Mouse (Mus musculus): ENCODE measurements around the gene Slc6a20b. TPM values are rescaled to one million over a fixed set of nuclear protein-coding genes. Genes with fewer than 3 reads are reported as not detected.

Slc6a20b gene
- polyA plus RNA-seq, 1 experiment from 2014 or later, result 0.69 TPM

DNA sequence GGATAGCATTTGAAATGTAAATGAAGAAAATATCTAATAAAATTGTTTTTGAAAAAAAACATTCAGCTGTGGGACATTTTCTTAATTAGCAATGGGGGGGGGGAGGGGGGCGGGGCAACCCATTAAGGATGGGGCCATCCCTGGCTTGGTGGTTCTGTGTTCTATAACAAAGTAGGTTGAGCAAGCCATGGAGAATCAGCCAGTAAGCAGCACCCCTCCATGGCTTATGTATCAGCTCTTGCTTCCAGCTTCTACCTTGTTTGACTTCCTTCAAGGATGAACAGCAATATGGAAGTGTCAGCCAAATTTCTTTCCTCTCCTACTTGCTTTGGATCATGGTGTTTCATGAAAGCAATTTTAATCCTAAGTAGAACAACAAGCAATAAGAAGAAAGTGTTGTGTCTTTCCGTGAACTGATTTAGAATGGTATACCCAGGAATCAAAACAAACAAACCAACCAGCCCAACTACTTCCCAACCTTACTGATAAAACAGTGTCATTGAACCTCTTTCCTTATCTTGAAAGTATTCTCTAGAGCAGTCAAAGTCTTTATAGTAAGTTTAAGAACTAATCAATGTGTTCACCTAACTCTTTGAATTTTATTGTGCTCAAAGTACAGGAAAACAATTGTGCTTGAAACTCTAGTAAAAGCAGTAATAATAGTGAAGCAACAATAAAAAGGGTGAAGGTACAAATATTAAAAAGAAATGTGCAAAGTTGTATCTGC is 17.6 kb upstream of the Slc6a20b start:
- no peak for ATAC-seq (ENCODE audit: insufficient number of reproducible peaks, insufficient read depth, low FRiP score, low read depth)
- whole genome bisulfite sequencing, result 65% methylated on average over 2 of the region's 2 CpGs
- Histone ChIP-seq H3K9me3 (ENCODE audit: control insufficient read depth, low read depth, low read length) (no peaks in the 10 kb centered on the region), H3K36me3 (ENCODE audit: control insufficient read depth, insufficient read depth, low read length) (no peaks in the 10 kb centered on the region), H3K4me1 (ENCODE audit: control insufficient read depth, insufficient read depth, low read length) (no peaks in the 10 kb centered on the region), H3K27me3 (ENCODE audit: control insufficient read depth, insufficient read depth, low read length) (no peaks in the 10 kb centered on the region), H3K4me2 (replicated peaks; ENCODE audit: low read depth, low read length) (no peak overlapping the region), H3K27ac (ENCODE audit: low read length) (no peak overlapping the region), H3K9ac (replicated peaks; ENCODE audit: low read depth, low read length) (no peak overlapping the region), H3K4me3 (ENCODE audit: low read depth, low read length) (no peak overlapping the region)

DNA sequence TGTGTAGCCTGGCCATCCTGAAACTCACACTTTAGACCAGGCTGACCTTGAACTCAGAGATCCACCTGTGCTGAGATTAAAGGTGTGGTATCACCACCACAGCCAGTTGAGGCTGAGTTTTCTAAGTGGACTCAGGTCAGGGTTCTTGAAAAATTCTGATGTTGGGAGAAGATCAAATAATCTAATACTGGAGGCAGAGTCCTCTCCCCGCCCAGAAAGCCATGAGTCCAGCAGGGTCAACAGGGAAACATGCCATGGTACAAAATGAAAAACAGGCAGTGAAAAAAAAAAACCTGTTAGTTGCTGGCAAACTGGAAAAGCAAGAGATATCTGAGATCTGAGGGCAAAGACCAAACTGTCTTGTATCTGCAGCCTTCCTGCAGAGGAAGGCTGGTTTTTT is 7.7 kb upstream of the Slc6a20b start:
- 70% methylated on average over 1 of the region's 1 CpGs for WGBS
- Histone ChIP-seq H3K4me1 (ENCODE audit: control insufficient read depth, insufficient read depth, low read length) (no peaks in the 10 kb centered on the region), H3K27ac (ENCODE audit: low read length) (no peak overlapping the region), H3K4me3 (ENCODE audit: low read depth, low read length) (no peak overlapping the region), H3K4me2 (replicated peaks; ENCODE audit: low read depth, low read length) (no peak overlapping the region), H3K27me3 (ENCODE audit: control insufficient read depth, insufficient read depth, low read length) (no peaks in the 10 kb centered on the region), H3K9me3 (ENCODE audit: control insufficient read depth, low read depth, low read length) (no peaks in the 10 kb centered on the region), H3K9ac (replicated peaks; ENCODE audit: low read depth, low read length) (no peak overlapping the region), H3K36me3 (ENCODE audit: control insufficient read depth, insufficient read depth, low read length) (no peaks in the 10 kb centered on the region)
- no peak for ATAC-seq (ENCODE audit: insufficient number of reproducible peaks, insufficient read depth, low FRiP score, low read depth)

GRCm38 (mm10) chr9:123638668-123639089 is 6.3 kb upstream of the Slc6a20b start:
- no peaks in the 10 kb centered on the region for H3K9me3 ChIP-seq (ENCODE audit: control insufficient read depth, low read depth, low read length)
- H3K36me3 ChIP-seq (ENCODE audit: control insufficient read depth, insufficient read depth, low read length), result no peaks in the 10 kb centered on the region
- no peak overlapping the region for H3K9ac ChIP-seq (replicated peaks; ENCODE audit: low read depth, low read length)
- H3K27me3 ChIP-seq (ENCODE audit: control insufficient read depth, insufficient read depth, low read length), result no peaks in the 10 kb centered on the region
- no peaks in the 10 kb centered on the region for H3K4me1 ChIP-seq (ENCODE audit: control insufficient read depth, insufficient read depth, low read length)
- ATAC-seq (ENCODE audit: insufficient number of reproducible peaks, insufficient read depth, low FRiP score, low read depth), result 0 out of 2 replicates have a peak, but pooled peaks have one; percentile 2
- no peak overlapping the region for H3K27ac ChIP-seq (ENCODE audit: low read length)
- H3K4me2 ChIP-seq (replicated peaks; ENCODE audit: low read depth, low read length), result no peak overlapping the region
- H3K4me3 ChIP-seq (ENCODE audit: low read depth, low read length), result no peak overlapping the region
- 71% methylated on average over 1 of the region's 1 CpGs for WGBS

DNA sequence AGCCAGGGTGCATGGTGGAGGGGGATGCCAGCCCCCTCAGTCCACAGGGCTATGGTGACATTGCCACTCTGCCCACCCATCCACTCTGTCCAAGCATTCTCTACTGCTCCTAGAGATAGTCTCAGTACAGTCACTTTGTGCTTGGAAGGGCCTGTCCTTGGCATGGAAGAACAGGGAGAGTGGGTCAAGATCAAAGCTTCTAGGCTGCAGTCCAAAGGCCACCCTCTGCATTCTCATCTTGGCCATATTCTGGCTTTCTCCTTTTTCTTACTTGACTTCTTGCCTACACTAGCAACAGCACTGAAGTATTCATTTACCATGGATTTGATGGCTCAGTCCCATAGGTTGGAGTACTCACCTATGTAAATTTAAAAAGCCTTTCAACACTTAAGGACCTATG is 5.9 kb upstream of the Slc6a20b start:
- no peak for ATAC-seq (ENCODE audit: insufficient number of reproducible peaks, insufficient read depth, low FRiP score, low read depth)
- Histone ChIP-seq H3K27ac (ENCODE audit: low read length) (no peak overlapping the region), H3K36me3 (ENCODE audit: control insufficient read depth, insufficient read depth, low read length) (no peaks in the 10 kb centered on the region), H3K9me3 (ENCODE audit: control insufficient read depth, low read depth, low read length) (no peaks in the 10 kb centered on the region), H3K4me2 (replicated peaks; ENCODE audit: low read depth, low read length) (no peak overlapping the region), H3K4me3 (ENCODE audit: low read depth, low read length) (no peak overlapping the region), H3K4me1 (ENCODE audit: control insufficient read depth, insufficient read depth, low read length) (no peaks in the 10 kb centered on the region), H3K27me3 (ENCODE audit: control insufficient read depth, insufficient read depth, low read length) (no peaks in the 10 kb centered on the region), H3K9ac (replicated peaks; ENCODE audit: low read depth, low read length) (no peak overlapping the region)

GRCm38 (mm10) chr9:123636771-123637170 is 4.4 kb upstream of the Slc6a20b start:
- H3K36me3 ChIP-seq (ENCODE audit: control insufficient read depth, insufficient read depth, low read length), result no peaks in the 10 kb centered on the region
- 68% methylated on average over 5 of the region's 5 CpGs for WGBS
- H3K9ac ChIP-seq (replicated peaks; ENCODE audit: low read depth, low read length), result no peak overlapping the region
- H3K9me3 ChIP-seq (ENCODE audit: control insufficient read depth, low read depth, low read length), result no peaks in the 10 kb centered on the region
- H3K4me2 ChIP-seq (replicated peaks; ENCODE audit: low read depth, low read length), result no peak overlapping the region
- ATAC-seq (ENCODE audit: insufficient number of reproducible peaks, insufficient read depth, low FRiP score, low read depth), result no peak
- H3K4me1 ChIP-seq (ENCODE audit: control insufficient read depth, insufficient read depth, low read length), result no peaks in the 10 kb centered on the region
- H3K27me3 ChIP-seq (ENCODE audit: control insufficient read depth, insufficient read depth, low read length), result no peaks in the 10 kb centered on the region
- H3K27ac ChIP-seq (ENCODE audit: low read length), result no peak overlapping the region
- no peak overlapping the region for H3K4me3 ChIP-seq (ENCODE audit: low read depth, low read length)

- H3K36me3 ChIP-seq (ENCODE audit: control insufficient read depth, insufficient read depth, low read length), result no peaks in the 10 kb centered on the region
- no peak overlapping the region for H3K27ac ChIP-seq (ENCODE audit: low read length)
- no peak overlapping the region for H3K9ac ChIP-seq (replicated peaks; ENCODE audit: low read depth, low read length)
- ATAC-seq (ENCODE audit: insufficient number of reproducible peaks, insufficient read depth, low FRiP score, low read depth), result no peak
- H3K27me3 ChIP-seq (ENCODE audit: control insufficient read depth, insufficient read depth, low read length), result no peaks in the 10 kb centered on the region
- H3K4me3 ChIP-seq (ENCODE audit: low read depth, low read length), result no peak overlapping the region
- H3K4me1 ChIP-seq (ENCODE audit: control insufficient read depth, insufficient read depth, low read length), result no peaks in the 10 kb centered on the region
- H3K9me3 ChIP-seq (ENCODE audit: control insufficient read depth, low read depth, low read length), result no peaks in the 10 kb centered on the region
- WGBS, result 76% methylated on average over 3 of the region's 3 CpGs
- H3K4me2 ChIP-seq (replicated peaks; ENCODE audit: low read depth, low read length), result no peak overlapping the region
These were observed 628 bp upstream of the Slc6a20b start for GRCm38 (mm10) chr9:123632993-123633392.

GRCm38 (mm10) chr9:123631666-123632065 is 699 bp downstream of the Slc6a20b start:
- WGBS, result 73% methylated on average over 3 of the region's 3 CpGs
- H3K36me3 ChIP-seq (ENCODE audit: control insufficient read depth, insufficient read depth, low read length), result no peaks in the 10 kb centered on the region
- H3K27me3 ChIP-seq (ENCODE audit: control insufficient read depth, insufficient read depth, low read length), result no peaks in the 10 kb centered on the region
- H3K4me2 ChIP-seq (replicated peaks; ENCODE audit: low read depth, low read length), result no peak overlapping the region
- no peak overlapping the region for H3K4me3 ChIP-seq (ENCODE audit: low read depth, low read length)
- no peaks in the 10 kb centered on the region for H3K4me1 ChIP-seq (ENCODE audit: control insufficient read depth, insufficient read depth, low read length)
- no peak overlapping the region for H3K9ac ChIP-seq (replicated peaks; ENCODE audit: low read depth, low read length)
- ATAC-seq (ENCODE audit: insufficient number of reproducible peaks, insufficient read depth, low FRiP score, low read depth), result no peak
- H3K9me3 ChIP-seq (ENCODE audit: control insufficient read depth, low read depth, low read length), result no peaks in the 10 kb centered on the region
- no peak overlapping the region for H3K27ac ChIP-seq (ENCODE audit: low read length)

- ATAC-seq (ENCODE audit: insufficient number of reproducible peaks, insufficient read depth, low FRiP score, low read depth), result no peak
- WGBS, result 94% methylated on average over 11 of the region's 11 CpGs
- H3K4me3 ChIP-seq (ENCODE audit: low read depth, low read length), result no peak overlapping the region
- no peaks in the 10 kb centered on the region for H3K27me3 ChIP-seq (ENCODE audit: control insufficient read depth, insufficient read depth, low read length)
- no peaks in the 10 kb centered on the region for H3K4me1 ChIP-seq (ENCODE audit: control insufficient read depth, insufficient read depth, low read length)
- H3K9me3 ChIP-seq (ENCODE audit: control insufficient read depth, low read depth, low read length), result no peaks in the 10 kb centered on the region
- H3K27ac ChIP-seq (ENCODE audit: low read length), result no peak overlapping the region
- H3K36me3 ChIP-seq (ENCODE audit: control insufficient read depth, insufficient read depth, low read length), result no peaks in the 10 kb centered on the region
- no peak overlapping the region for H3K9ac ChIP-seq (replicated peaks; ENCODE audit: low read depth, low read length)
- no peak overlapping the region for H3K4me2 ChIP-seq (replicated peaks; ENCODE audit: low read depth, low read length)
These were observed 6.5 kb downstream of the Slc6a20b start for GRCm38 (mm10) chr9:123625821-123626220.

- H3K27ac ChIP-seq (ENCODE audit: low read length), result no peak overlapping the region
- H3K27me3 ChIP-seq (ENCODE audit: control insufficient read depth, insufficient read depth, low read length), result no peaks in the 10 kb centered on the region
- H3K9ac ChIP-seq (replicated peaks; ENCODE audit: low read depth, low read length), result no peak overlapping the region
- no peaks in the 10 kb centered on the region for H3K36me3 ChIP-seq (ENCODE audit: control insufficient read depth, insufficient read depth, low read length)
- WGBS, result 83% methylated on average over 2 of the region's 2 CpGs
- H3K4me1 ChIP-seq (ENCODE audit: control insufficient read depth, insufficient read depth, low read length), result no peaks in the 10 kb centered on the region
- H3K4me2 ChIP-seq (replicated peaks; ENCODE audit: low read depth, low read length), result no peak overlapping the region
- ATAC-seq (ENCODE audit: insufficient number of reproducible peaks, insufficient read depth, low FRiP score, low read depth), result no peak
- H3K9me3 ChIP-seq (ENCODE audit: control insufficient read depth, low read depth, low read length), result no peaks in the 10 kb centered on the region
- H3K4me3 ChIP-seq (ENCODE audit: low read depth, low read length), result no peak overlapping the region
These were observed 7.6 kb downstream of the Slc6a20b start for GRCm38 (mm10) chr9:123624741-123625140.

All from stomach, embryonic 14.5 days (tissue).